Mouse (Mus musculus) neural tube, embryonic 15.5 days (tissue): ENCODE measurements at regions not wholly inside any gene's neighbourhood (a gene's known extent, or its start where the extent isn't known, plus 50 kb on each side); places are given as distances from the start of the nearest gene placed in this dataset.
"Not testable (repeated sequence)": the region's sequence is repeated elsewhere in the genome, so short reads cannot be mapped to it uniquely, and the experiment has no call there.

Source experiments
- ATAC-seq: fragments of 200-750 bp; cut with Nextera tagmentation; 2 replicates; pipeline ENCODE4 v1.8.0; 2017; ENCODE audit warnings: mild to moderate bottlenecking, moderate TSS enrichment, moderate library complexity; ENCODE audit not compliant: low FRiP score
- H3K27ac ChIP-seq: fragments of 300-500 bp; sonication (generic); replicated peaks from 2 replicates; pipeline ENCODE4 v1.5.1; 2015; ENCODE audit warnings: mild to moderate bottlenecking, inconsistent platforms
- H3K27me3 ChIP-seq: fragments of 300-500 bp; sonication (generic); replicated peaks from 2 replicates; pipeline ENCODE4 v1.6.1; 2015; ENCODE audit warnings: inconsistent platforms
- H3K36me3 ChIP-seq: fragments of 300-500 bp; sonication (generic); 2 replicates; pipeline ENCODE4 v1.6.1; 2015; ENCODE audit warnings: inconsistent platforms
- H3K4me1 ChIP-seq: fragments of 300-500 bp; sonication (generic); 2 replicates; pipeline ENCODE4 v1.6.1; 2015; ENCODE audit warnings: inconsistent platforms
- H3K4me2 ChIP-seq: fragments of 300-500 bp; sonication (generic); 2 replicates; pipeline ENCODE4 v1.6.1; 2015; ENCODE audit warnings: inconsistent platforms, mild to moderate bottlenecking, moderate library complexity
- H3K4me3 ChIP-seq: fragments of 300-500 bp; sonication (generic); replicated peaks from 2 replicates; pipeline ENCODE4 v1.5.1; 2015; ENCODE audit warnings: mild to moderate bottlenecking, inconsistent platforms
- H3K9ac ChIP-seq: fragments of 300-500 bp; sonication (generic); replicated peaks from 2 replicates; pipeline ENCODE4 v1.6.1; 2015; ENCODE audit warnings: mild to moderate bottlenecking, inconsistent platforms
- H3K9me3 ChIP-seq: fragments of 300-500 bp; sonication (generic); replicated peaks from 2 replicates; pipeline ENCODE4 v1.6.1; 2016; ENCODE audit warnings: inconsistent platforms
- WGBS: fragments of 180-500 bp; shearing (Covaris S2); methylation state at CpG from one replicate; pipeline ENCODE4 v1.1.7; 2015; ENCODE audit warnings: mixed read lengths; 5-methylcytosine and 5-hydroxymethylcytosine counted together

- no peak for ATAC-seq
- Histone ChIP-seq H3K9ac (no peak overlapping the region), H3K4me3 (no peak overlapping the region), H3K27ac (no peak overlapping the region), H3K27me3 (no peaks in the 10 kb centered on the region), H3K4me2 (peak overlapping the region; percentile 20; the same call in 1 of the 2 replicates), H3K4me1 (peaks cover 4% of the 10 kb centered on the region), H3K36me3 (no peaks in the 10 kb centered on the region), H3K9me3 (no peaks in the 10 kb centered on the region)
- 30% methylated on average over 10 of the region's 10 CpGs for WGBS
These were observed 138.2 kb upstream of the Trim24 start for GRCm38 (mm10) chr6:37732385-37732784.

GRCm38 (mm10) chr6:37735288-37735961 lies 135.2 kb upstream of the Trim24 start:
- Histone ChIP-seq H3K4me3 (no peak overlapping the region), H3K27ac (no peak overlapping the region), H3K4me1 (peaks cover 4% of the 10 kb centered on the region), H3K36me3 (no peaks in the 10 kb centered on the region), H3K27me3 (no peaks in the 10 kb centered on the region), H3K4me2 (no peak overlapping the region), H3K9ac (no peak overlapping the region), H3K9me3 (0 out of 2 replicates have a peak, but pooled peaks cover 3% of the 10 kb centered on the region)
- ATAC-seq: no peak
- WGBS: 84% methylated on average over 4 of the region's 4 CpGs

- no peak overlapping the region for H3K4me2 ChIP-seq
- H3K9ac ChIP-seq: no peak overlapping the region
- no peak overlapping the region for H3K27ac ChIP-seq
- H3K4me3 ChIP-seq: no peak overlapping the region
- 80% methylated on average over 4 of the region's 4 CpGs for WGBS
- no peaks in the 10 kb centered on the region for H3K36me3 ChIP-seq
- 0 out of 2 replicates have a peak, but pooled peaks cover 3% of the 10 kb centered on the region for H3K9me3 ChIP-seq
- ATAC-seq: no peak
- H3K4me1 ChIP-seq: peaks cover 4% of the 10 kb centered on the region
- no peaks in the 10 kb centered on the region for H3K27me3 ChIP-seq
These were observed 134.7 kb upstream of the Trim24 start for GRCm38 (mm10) chr6:37735962-37736297.

- Histone ChIP-seq H3K4me3 (no peak overlapping the region), H3K4me1 (no peaks in the 10 kb centered on the region), H3K9me3 (0 out of 2 replicates have a peak, but pooled peaks cover 3% of the 10 kb centered on the region), H3K27me3 (no peaks in the 10 kb centered on the region), H3K36me3 (no peaks in the 10 kb centered on the region), H3K4me2 (no peak overlapping the region), H3K9ac (no peak overlapping the region), H3K27ac (no peak overlapping the region)
- ATAC-seq: no peak
- 88% methylated on average over 14 of the region's 14 CpGs for WGBS
These were observed 129.4 kb upstream of the Trim24 start for GRCm38 (mm10) chr6:37740982-37741889.

- not testable (repeated sequence) for H3K36me3 ChIP-seq, H3K27me3 ChIP-seq, H3K9ac ChIP-seq, H3K4me1 ChIP-seq, H3K4me3 ChIP-seq, H3K4me2 ChIP-seq, ATAC-seq, H3K27ac ChIP-seq, H3K9me3 ChIP-seq
- 75% methylated on average over 7 of the region's 7 CpGs for WGBS
These were observed 128.7 kb upstream of the Trim24 start for GRCm38 (mm10) chr6:37741916-37742315.

GRCm38 (mm10) chr6:37744679-37745078 lies 125.9 kb upstream of the Trim24 start:
- Histone ChIP-seq H3K9me3 (no peaks in the 10 kb centered on the region; the same call in 1 of the 2 replicates), H3K36me3 (no peaks in the 10 kb centered on the region), H3K4me3 (no peak overlapping the region), H3K4me1 (no peaks in the 10 kb centered on the region), H3K4me2 (no peak overlapping the region), H3K27me3 (no peaks in the 10 kb centered on the region), H3K27ac (no peak overlapping the region), H3K9ac (no peak overlapping the region)
- no peak for ATAC-seq
- WGBS: 86% methylated on average over 4 of the region's 4 CpGs

DNA sequence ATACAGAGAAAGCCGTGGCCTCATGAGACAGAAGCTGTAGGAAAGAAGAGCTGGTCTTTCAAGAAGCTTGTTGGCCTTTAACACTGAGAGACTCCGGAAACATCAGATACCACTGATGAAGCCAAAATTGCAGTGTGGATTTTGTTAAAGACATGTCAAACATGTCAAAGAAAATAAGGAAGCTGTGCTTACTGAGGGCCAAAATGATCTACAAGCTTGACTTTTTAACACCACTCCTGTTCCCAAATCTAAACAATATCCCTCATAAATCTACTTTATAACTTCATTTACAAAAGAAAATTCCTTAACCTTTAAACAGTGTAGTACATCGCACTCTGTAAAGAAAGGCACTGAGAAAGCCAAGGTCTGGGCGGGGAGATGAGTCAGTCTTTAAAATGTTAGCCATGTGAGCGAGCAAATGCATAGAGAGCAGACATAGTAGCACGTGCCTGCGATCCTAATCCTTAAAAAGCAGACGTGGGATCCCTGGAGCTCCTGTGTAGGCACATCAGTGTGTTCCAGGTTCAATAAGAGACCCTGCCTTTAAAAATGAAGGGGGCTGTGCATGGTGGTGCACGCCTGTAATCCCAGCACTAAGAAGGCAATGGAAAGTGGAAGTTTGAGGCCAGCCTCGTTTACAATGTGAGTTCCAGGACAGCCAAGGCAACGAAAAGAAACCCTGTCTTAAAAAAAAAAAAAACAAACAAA lies 125.1 kb upstream of the Trim24 start:
- no peak for ATAC-seq
- Histone ChIP-seq H3K27ac (no peak overlapping the region), H3K9me3 (no peaks in the 10 kb centered on the region; the same call in 1 of the 2 replicates), H3K4me2 (no peak overlapping the region), H3K27me3 (no peaks in the 10 kb centered on the region), H3K9ac (no peak overlapping the region), H3K36me3 (no peaks in the 10 kb centered on the region), H3K4me1 (no peaks in the 10 kb centered on the region), H3K4me3 (no peak overlapping the region)
- WGBS: 87% methylated on average over 11 of the region's 11 CpGs

DNA sequence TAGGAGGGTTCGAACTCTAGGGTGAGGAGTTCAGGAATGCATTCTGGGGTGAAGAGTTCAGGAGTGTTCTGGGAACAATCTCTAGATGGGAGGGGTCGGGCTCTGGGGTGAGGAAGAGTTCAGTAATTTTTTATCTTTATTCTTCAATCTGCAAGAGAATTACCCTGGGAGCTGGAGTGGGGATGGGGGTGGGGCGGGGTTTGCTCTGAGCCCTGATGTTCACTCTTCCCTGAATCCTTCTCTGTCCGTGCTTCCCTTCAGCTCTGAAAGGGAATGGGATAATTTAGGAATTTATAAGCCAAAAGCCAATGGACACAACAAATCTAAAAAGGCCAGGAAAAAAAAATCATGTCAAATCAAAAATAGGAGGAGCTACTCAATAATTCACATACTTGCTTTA lies 122.8 kb upstream of the Trim24 start:
- not testable (repeated sequence) for H3K9me3 ChIP-seq, H3K4me1 ChIP-seq, H3K27me3 ChIP-seq, H3K9ac ChIP-seq, H3K4me3 ChIP-seq, H3K4me2 ChIP-seq, ATAC-seq, H3K27ac ChIP-seq, H3K36me3 ChIP-seq
- WGBS: 70% methylated on average over 4 of the region's 4 CpGs

DNA sequence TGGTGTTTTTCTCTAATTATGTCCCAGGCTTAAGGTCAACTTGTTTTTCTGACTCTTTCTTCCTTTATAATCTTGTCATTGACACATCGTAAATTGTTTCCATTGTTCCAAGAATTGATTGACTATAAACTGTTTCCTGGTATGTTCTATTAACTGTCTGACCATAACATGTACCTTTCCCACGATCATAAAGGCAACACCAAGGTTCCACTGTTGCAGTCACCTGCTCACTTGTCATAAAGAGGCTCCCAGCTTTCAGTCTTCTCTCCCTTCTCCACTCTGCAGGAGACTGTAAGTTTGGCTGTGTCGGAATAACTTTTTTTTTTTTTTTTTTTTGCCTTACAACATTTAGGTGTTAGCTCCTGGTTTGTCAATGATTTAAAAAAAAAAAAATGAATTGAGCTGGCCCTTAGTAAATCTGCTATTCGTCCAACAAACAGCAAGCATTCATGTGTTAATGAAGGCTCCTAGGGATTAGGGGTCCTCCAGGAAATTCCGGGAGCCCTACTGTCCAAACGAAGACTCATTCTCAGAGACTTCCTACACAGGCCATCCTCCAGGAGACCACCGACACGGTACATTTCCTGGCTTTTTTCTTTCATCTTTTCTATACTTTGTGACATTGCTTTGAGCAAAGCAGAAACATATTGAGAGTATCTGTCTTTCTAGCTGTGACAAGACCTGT lies 122.2 kb upstream of the Trim24 start:
- Histone ChIP-seq H3K9me3 (no peaks in the 10 kb centered on the region; the same call in 1 of the 2 replicates), H3K27me3 (no peaks in the 10 kb centered on the region), H3K4me3 (no peak overlapping the region), H3K27ac (no peak overlapping the region), H3K36me3 (no peaks in the 10 kb centered on the region), H3K9ac (no peak overlapping the region), H3K4me2 (no peak overlapping the region), H3K4me1 (no peaks in the 10 kb centered on the region)
- ATAC-seq: no peak
- WGBS: 62% methylated on average over 8 of the region's 8 CpGs

GRCm38 (mm10) chr6:37749016-37749415 lies 121.6 kb upstream of the Trim24 start:
- WGBS: 93% methylated on average over 5 of the region's 5 CpGs
- no peak overlapping the region for H3K4me3 ChIP-seq

GRCm38 (mm10) chr6:37750271-37750670 lies 120.3 kb upstream of the Trim24 start:
- H3K27me3 ChIP-seq: no peaks in the 10 kb centered on the region
- no peak overlapping the region for H3K27ac ChIP-seq
- no peaks in the 10 kb centered on the region; the same call in 1 of the 2 replicates for H3K9me3 ChIP-seq
- 96% methylated on average over 3 of the region's 3 CpGs for WGBS
- H3K4me3 ChIP-seq: no peak overlapping the region
- H3K4me2 ChIP-seq: no peak overlapping the region
- ATAC-seq: no peak
- H3K9ac ChIP-seq: no peak overlapping the region
- H3K36me3 ChIP-seq: no peaks in the 10 kb centered on the region
- H3K4me1 ChIP-seq: no peaks in the 10 kb centered on the region

More at GRCm38 (mm10) chr6:37749016-37749415, 121.6 kb upstream of the Trim24 start:
- no peaks in the 10 kb centered on the region for H3K4me1 ChIP-seq
- H3K27ac ChIP-seq: no peak overlapping the region
- H3K4me2 ChIP-seq: no peak overlapping the region
- no peaks in the 10 kb centered on the region for H3K36me3 ChIP-seq
- no peak overlapping the region for H3K9ac ChIP-seq
- ATAC-seq: no peak
- no peaks in the 10 kb centered on the region; the same call in 1 of the 2 replicates for H3K9me3 ChIP-seq
- no peaks in the 10 kb centered on the region for H3K27me3 ChIP-seq
